Mouse (Mus musculus) lung, postnatal 0 days (tissue): ENCODE data around the gene Kcnq1.

Source experiments
- CTCF ChIP-seq: IDR thresholded peaks from 2 replicates; pipeline ENCODE4 v1.5.1; 2016; ENCODE audit warnings: antibody characterized with exemption, mild to moderate bottlenecking
- EP300 ChIP-seq: IDR thresholded peaks from 2 replicates; pipeline ENCODE4 v1.6.1; 2016; ENCODE audit warnings: antibody characterized with exemption, mild to moderate bottlenecking, control low read depth

GRCm38 (mm10) chr7:143068316-143068881 lies 37.8 kb upstream of the Kcnq1 start:
- no peak for TF ChIP-seq CTCF
- TF ChIP-seq EP300: no peak
